Mouse (Mus musculus) small intestine, adult 2 months (tissue): ENCODE data around the gene Setd3. TPM values are rescaled to one million over a fixed set of nuclear protein-coding genes. Genes with fewer than 3 reads are reported as not detected.
"Not testable (repeated sequence)": the region's sequence is repeated elsewhere in the genome, so short reads cannot be mapped to it uniquely, and the experiment has no call there.

ENCODE experiments used
- H3K27ac ChIP-seq: fragments of 200-500 bp; 2 replicates; pipeline ENCODE4 v1.5.1; 2012; ENCODE audit warnings: low read depth, low read length, control low read depth, inconsistent platforms; ENCODE audit not compliant: insufficient read depth
- H3K27me3 ChIP-seq: fragments of 200-500 bp; 2 replicates; pipeline ENCODE4 v1.6.1; 2012; ENCODE audit warnings: mild to moderate bottlenecking, moderate library complexity, low read length, inconsistent platforms; ENCODE audit not compliant: control insufficient read depth, insufficient read depth
- H3K36me3 ChIP-seq: fragments of 200-500 bp; 2 replicates; pipeline ENCODE4 v1.6.1; 2012; ENCODE audit warnings: mild to moderate bottlenecking, low read length, control low read depth, inconsistent platforms; ENCODE audit not compliant: control insufficient read depth, insufficient read depth
- H3K4me1 ChIP-seq: fragments of 200-500 bp; 2 replicates; pipeline ENCODE4 v1.6.1; 2012; ENCODE audit warnings: low read length, inconsistent platforms, mixed read lengths; ENCODE audit not compliant: control insufficient read depth, insufficient read depth, insufficient read length
- H3K4me3 ChIP-seq: fragments of 200-500 bp; 2 replicates; pipeline ENCODE4 v1.5.1; 2012; ENCODE audit warnings: low read depth, mild to moderate bottlenecking, control low read depth, inconsistent platforms, low read length, moderate library complexity
- CTCF ChIP-seq: fragments of 200-500 bp; IDR thresholded peaks from 2 replicates; pipeline ENCODE4 v1.5.1; 2012; ENCODE audit warnings: low read depth, mild to moderate bottlenecking, control low read depth, inconsistent platforms, low read length, moderate library complexity, mixed read lengths; ENCODE audit not compliant: insufficient replicate concordance, insufficient read length; ENCODE audit errors: extremely low read depth
- POLR2A ChIP-seq: fragments of 200-500 bp; IDR thresholded peaks from 2 replicates; pipeline ENCODE4 v1.6.1; 2012; ENCODE audit warnings: low read depth, mild to moderate bottlenecking, control low read depth, inconsistent platforms, low read length, moderate library complexity
- WGBS: fragments of 180-500 bp; shearing (Covaris S2); methylation state at CpG from one replicate; pipeline ENCODE4 v1.1.7; 2018; 5-methylcytosine and 5-hydroxymethylcytosine counted together
- polyA plus RNA-seq: library from polyadenylated mRNA; depleted of rRNA; stranded (reverse); fragments of >200 nt; gene quantifications from 2 replicates; pipeline ENCODE4 v1.2.3, GENCODE M21; 2012

Setd3 gene
- polyA plus RNA-seq, 1 experiment, result 8.9 TPM

DNA sequence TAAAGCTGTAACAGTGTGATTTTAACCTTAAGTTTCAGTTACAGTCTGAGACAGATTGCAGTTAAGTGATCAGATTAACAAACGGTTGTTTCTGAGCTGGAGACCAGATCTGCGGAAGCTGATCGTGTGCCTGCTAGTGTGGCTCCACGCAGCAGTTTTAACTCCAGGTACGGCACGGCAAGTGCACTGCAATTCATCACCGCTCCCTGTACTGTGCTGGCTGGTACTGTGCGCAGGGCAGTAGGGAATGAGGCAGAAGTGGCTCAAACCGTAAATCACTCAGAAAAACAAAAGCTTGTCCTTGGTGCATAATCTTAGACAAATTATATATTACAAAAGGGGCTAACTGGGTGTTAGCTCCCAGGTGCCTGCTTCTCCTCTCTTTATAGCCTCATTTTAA, 59.2 kb downstream of the Setd3 start:
- Histone ChIP-seq H3K27me3 (no peaks in the 10 kb centered on the region), H3K27ac (no peak overlapping the region), H3K4me1 (peaks cover 4% of the 10 kb centered on the region), H3K36me3 (peaks cover 25% of the 10 kb centered on the region), H3K4me3 (no peak overlapping the region)
- no peak for TF ChIP-seq POLR2A
- no peak for TF ChIP-seq CTCF
- 86% methylated on average over 9 of the region's 9 CpGs for WGBS

DNA sequence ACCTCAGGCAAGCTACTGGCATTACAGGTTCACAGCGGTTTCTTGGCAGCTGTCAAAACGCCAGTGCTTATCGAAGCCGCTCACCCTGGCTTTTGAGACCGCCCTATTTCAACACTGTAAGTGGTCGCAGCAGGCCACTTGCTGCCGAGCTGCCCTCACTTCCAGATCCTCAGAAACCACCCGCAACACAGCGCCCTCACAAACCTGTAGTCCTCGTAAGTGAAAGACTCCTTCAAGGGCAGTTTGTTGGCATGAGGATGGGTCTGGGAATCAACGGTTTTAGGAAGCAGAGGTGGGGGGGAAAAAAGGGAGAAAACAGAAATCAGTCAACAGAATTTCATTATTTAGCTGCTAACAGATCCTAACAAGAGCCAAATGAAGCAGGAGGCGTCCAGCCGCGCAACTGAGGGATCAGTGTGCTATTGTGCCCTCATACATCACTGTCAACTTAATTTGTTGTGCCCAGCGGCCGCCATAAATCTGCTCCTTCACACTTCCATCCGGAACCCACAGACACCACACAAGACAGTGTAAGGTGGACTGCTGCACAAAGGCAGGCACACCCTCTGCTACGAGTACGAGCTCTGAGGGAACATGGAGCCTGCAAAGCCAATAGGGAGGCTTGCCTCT, 60.1 kb downstream of the Setd3 start:
- WGBS, result 87% methylated on average over 19 of the region's 19 CpGs
- TF ChIP-seq CTCF, result no peak
- TF ChIP-seq POLR2A, result no peak

DNA sequence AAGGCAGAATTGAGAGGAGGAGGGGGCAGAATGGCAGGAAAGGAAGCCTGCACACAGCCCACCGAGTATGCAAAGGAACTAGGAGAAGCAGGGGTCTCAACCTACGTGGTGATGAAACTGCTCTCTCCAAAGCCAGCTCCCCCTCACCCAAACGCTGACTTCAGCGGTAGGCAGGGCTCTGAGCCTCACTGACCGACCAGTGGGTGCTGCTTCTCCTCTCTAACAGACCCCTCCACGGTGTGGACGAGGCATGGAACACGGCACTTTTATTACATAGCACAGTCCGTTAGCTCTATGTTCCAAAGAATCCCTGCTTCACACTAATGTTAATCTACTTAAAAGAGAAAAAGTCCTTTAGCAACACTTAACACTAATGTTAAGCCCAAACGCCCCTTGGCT, 60.6 kb downstream of the Setd3 start:
- TF ChIP-seq POLR2A, result no peak
- no peak for TF ChIP-seq CTCF

More for the DNA sequence above, 60.1 kb downstream of the Setd3 start:
- Histone ChIP-seq H3K27me3 (no peaks in the 10 kb centered on the region), H3K36me3 (peaks cover 25% of the 10 kb centered on the region), H3K4me3 (no peak overlapping the region), H3K4me1 (peaks cover 3% of the 10 kb centered on the region), H3K27ac (no peak overlapping the region)

DNA sequence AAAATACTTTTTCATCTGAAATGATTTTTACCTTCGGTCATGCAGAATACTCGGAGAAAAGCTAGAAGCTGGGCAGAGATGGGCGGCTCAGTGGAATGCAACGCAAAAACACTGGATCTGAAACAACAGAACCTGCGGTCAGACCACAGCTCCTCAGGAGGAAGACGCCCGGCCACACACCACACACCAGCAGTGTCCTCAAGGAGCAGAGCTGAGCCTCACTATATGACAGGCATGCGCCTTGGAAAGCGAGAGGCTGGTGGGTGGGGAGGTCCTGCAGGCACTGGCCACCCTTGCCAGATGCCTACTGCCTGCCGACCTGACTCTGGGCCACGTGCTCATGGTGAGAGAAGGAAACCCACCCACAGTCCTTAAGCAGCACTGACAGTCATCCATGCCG, 67.9 kb downstream of the Setd3 start:
- no peak overlapping the region for H3K4me3 ChIP-seq
- no peaks in the 10 kb centered on the region for H3K27me3 ChIP-seq
- H3K36me3 ChIP-seq, result peaks cover 36% of the 10 kb centered on the region
- peaks cover 3% of the 10 kb centered on the region for H3K4me1 ChIP-seq
- TF ChIP-seq POLR2A (no peak), CTCF (no peak)
- WGBS, result 40% methylated on average over 12 of the region's 12 CpGs
- no peak overlapping the region for H3K27ac ChIP-seq

More for the DNA sequence above, 60.6 kb downstream of the Setd3 start:
- peaks cover 27% of the 10 kb centered on the region for H3K36me3 ChIP-seq
- 88% methylated on average over 10 of the region's 10 CpGs for WGBS
- H3K4me1 ChIP-seq, result peaks cover 2% of the 10 kb centered on the region; the same call in 1 of the 2 replicates
- no peaks in the 10 kb centered on the region for H3K27me3 ChIP-seq
- no peak overlapping the region for H3K4me3 ChIP-seq
- H3K27ac ChIP-seq, result no peak overlapping the region

DNA sequence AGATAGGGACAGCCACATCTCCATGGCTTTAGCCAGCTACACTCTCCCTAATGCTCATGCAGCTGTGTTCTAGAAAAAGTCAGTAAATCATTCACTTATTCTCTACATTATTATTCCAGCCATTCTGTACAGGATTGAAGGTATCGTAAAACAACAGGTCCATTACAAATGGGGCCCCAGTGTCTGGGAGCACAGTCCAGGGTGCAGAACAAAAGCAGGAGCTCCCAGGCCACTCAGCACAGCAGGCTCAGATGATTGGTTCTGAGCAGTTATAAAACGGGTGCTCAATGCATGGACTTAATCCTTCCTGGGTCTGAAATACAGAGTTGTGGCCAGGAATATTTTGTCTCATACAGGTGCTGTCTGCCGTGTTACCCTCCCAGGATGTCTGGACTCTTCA, 68.4 kb downstream of the Setd3 start:
- TF ChIP-seq CTCF (no peak), POLR2A (no peak)
- H3K4me3 ChIP-seq, result no peak overlapping the region
- H3K27me3 ChIP-seq, result no peaks in the 10 kb centered on the region
- 31% methylated on average over 3 of the region's 3 CpGs for WGBS
- H3K4me1 ChIP-seq, result peaks cover 3% of the 10 kb centered on the region
- no peak overlapping the region for H3K27ac ChIP-seq
- H3K36me3 ChIP-seq, result peaks cover 39% of the 10 kb centered on the region

DNA sequence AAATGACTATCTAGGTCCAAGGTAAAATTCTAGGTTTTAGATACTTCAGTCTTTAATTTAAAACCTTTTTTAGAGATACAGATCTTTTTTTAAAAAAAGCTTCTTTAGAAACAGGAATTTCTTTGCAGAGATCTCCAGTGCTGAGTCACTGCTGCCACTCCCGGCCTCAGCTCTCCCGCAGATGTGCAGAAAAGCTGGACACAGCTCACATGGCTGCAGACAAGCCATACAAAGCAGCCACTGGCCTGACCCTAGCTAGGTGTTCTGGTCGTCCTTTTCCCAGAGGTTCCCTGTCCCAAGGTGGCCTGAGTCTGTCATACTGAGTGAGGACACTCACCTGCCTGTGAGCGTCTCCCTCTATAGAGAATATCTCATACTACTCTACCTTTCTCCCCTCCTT, 69.4 kb downstream of the Setd3 start:
- Histone ChIP-seq H3K27me3 (no peaks in the 10 kb centered on the region), H3K4me1 (peaks cover 3% of the 10 kb centered on the region), H3K4me3 (no peak overlapping the region), H3K27ac (no peak overlapping the region), H3K36me3 (peaks cover 41% of the 10 kb centered on the region)
- 69% methylated on average over 4 of the region's 4 CpGs for whole genome bisulfite sequencing
- TF ChIP-seq CTCF, result no peak
- TF ChIP-seq POLR2A, result no peak

DNA sequence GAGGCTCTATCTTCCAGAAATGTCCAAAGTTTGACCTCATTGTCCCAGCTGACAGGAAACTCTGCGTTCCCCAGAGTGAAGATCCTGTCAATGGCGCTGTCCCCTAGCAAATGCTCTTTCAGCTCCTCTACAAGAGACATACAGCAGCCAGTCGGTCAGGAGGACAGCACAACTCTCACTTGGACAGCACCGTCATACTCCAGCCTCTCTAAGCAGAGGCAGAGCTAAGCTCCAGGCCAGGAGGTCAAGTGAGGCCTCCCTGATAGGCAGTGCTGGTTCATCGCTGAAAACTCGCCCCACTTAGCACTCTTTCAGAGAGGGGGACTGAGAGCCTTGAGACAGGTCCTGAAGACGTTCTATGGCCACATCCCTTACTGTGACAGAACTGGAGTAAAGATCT, 70.5 kb downstream of the Setd3 start:
- H3K4me1 ChIP-seq, H3K27ac ChIP-seq, H3K4me3 ChIP-seq, H3K27me3 ChIP-seq: not testable (repeated sequence)
- 84% methylated on average over 7 of the region's 7 CpGs for WGBS
- peaks cover 37% of the 10 kb centered on the region for H3K36me3 ChIP-seq
